Mouse (Mus musculus) frontal cortex, postnatal 25 days (tissue): Measurements from ENCODE around the gene Tgm7.
A peak's percentile ranks its signal among the peaks of the same experiment; 100 is the strongest.
"Not testable (repeated sequence)": the region's sequence is repeated elsewhere in the genome, so short reads cannot be mapped to it uniquely, and the experiment has no call there.

Source experiments
- DNase-seq, 2 experiments: peaks; one replicate each; pipeline ENCODE4 v3.0.0; 2022; ENCODE audit warnings: low spot score in 2 of 2

Gene Tgm7

GRCm38 (mm10) chr2:121109695-121110094, at the start of gene Tgm7:
Tgm7 (minus strand) TSS chr2:121109795.
- DNase-seq: no peak

GRCm38 (mm10) chr2:121153100-121153499, 43.5 kb upstream of the Tgm7 start:
- DNase-seq: no peak

GRCm38 (mm10) chr2:121149679-121150078, 40.1 kb upstream of the Tgm7 start:
- DNase-seq: no peak

- DNase-seq: no peak
These were observed 32.8 kb upstream of the Tgm7 start for GRCm38 (mm10) chr2:121142415-121142814.

- no peak for DNase-seq
These were observed 31.8 kb upstream of the Tgm7 start for GRCm38 (mm10) chr2:121141216-121142035.

GRCm38 (mm10) chr2:121140018-121140882, 30.7 kb upstream of the Tgm7 start, which contains the start of the genes Adal and Lcmt2:
Adal (plus strand) TSS chr2:121140428.
Lcmt2 (minus strand) TSS chr2:121140653.
- peak; percentile 84 to 87 for DNase-seq

GRCm38 (mm10) chr2:121139266-121140017, 29.8 kb upstream of the Tgm7 start:
- no peak for DNase-seq

- no peak for DNase-seq
These were observed 27.8 kb upstream of the Tgm7 start for GRCm38 (mm10) chr2:121137371-121137770.

GRCm38 (mm10) chr2:121132822-121133221, 23.2 kb upstream of the Tgm7 start:
- DNase-seq: no peak

GRCm38 (mm10) chr2:121128865-121129620, 19.4 kb upstream of the Tgm7 start:
- no peak for DNase-seq

- DNase-seq: no peak
These were observed 17.9 kb upstream of the Tgm7 start for GRCm38 (mm10) chr2:121127536-121127935.

GRCm38 (mm10) chr2:121126302-121126701, 16.7 kb upstream of the Tgm7 start:
- DNase-seq: not testable (repeated sequence)

GRCm38 (mm10) chr2:121119260-121119659, 9.7 kb upstream of the Tgm7 start:
- DNase-seq: no peak

GRCm38 (mm10) chr2:121115418-121115817, 5.8 kb upstream of the Tgm7 start:
- no peak for DNase-seq

- no peak for DNase-seq
These were observed 3.7 kb downstream of the Tgm7 start for GRCm38 (mm10) chr2:121105940-121106339.

- DNase-seq: peak; percentile 61 to 65
These were observed 7.5 kb downstream of the Tgm7 start for GRCm38 (mm10) chr2:121102051-121102450.

GRCm38 (mm10) chr2:121089751-121090150, 19.8 kb downstream of the Tgm7 start:
- DNase-seq: no peak

- no peak for DNase-seq
These were observed 21.1 kb downstream of the Tgm7 start for GRCm38 (mm10) chr2:121088507-121088906.

- DNase-seq: no peak
These were observed 24.0 kb downstream of the Tgm7 start, which contains the start of gene Tgm5 for GRCm38 (mm10) chr2:121085480-121086185. Tgm5 (minus strand) TSS chr2:121085841.

- no peak for DNase-seq
These were observed 27.0 kb downstream of the Tgm7 start for GRCm38 (mm10) chr2:121082626-121083025.
